Mouse (Mus musculus) left cerebral cortex, adult 9 months (tissue): ENCODE measurements at regions not wholly inside any gene's neighbourhood (a gene's known extent, or its start where the extent isn't known, plus 50 kb on each side); places are given as distances from the start of the nearest gene placed in this dataset.

ENCODE experiments used
- DNase-seq, 2 experiments: peaks; one replicate each; pipeline ENCODE4 v3.0.0; 2022; ENCODE audit warnings: low spot score in 2 of 2

DNA sequence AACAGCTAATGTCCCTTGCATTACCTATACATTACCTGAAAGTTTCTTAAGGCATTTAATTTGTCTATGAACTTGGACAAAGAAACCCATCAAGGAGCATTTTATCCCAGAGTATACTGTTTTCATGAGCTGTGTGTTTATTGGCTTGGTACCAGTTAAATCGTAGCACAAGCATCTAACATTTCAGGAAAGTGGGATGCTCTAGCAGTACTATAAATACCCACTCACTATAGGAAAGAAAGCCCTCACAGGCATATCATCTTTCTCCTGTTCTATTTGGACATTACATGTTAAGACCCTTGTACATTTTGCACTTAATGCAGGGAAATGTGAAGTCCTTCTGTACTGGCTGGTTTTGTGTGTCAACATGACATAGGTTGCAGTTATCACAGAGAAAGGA lies 163.9 kb downstream of the Ptprc start:
- DNase-seq = no peak

DNA sequence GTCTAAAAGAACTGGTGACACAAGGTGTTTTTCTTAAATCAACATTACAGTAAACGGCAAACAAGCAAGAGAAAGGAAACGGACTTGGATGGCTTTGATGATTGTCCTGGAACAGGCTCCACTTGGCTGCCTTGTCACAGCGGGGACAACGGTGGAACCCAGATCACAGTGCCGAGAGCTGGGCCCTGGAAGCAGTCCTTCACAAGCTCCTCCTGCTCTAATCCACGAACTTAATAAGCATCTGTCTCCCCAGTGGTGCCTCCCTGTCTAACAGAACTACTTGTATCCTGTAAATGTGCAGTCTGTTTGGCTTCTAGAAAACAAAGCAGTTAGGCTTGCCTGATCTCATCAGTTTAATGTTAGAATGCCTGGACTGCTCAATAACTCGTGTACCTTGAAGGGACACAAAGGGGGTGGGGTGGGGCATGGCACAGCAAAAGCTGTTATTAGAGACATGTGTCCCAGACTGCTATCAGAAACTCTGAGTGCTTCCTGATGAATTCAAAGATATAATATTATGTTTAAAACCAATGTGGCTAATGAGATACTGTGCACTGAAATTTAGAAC lies 164.5 kb downstream of the Ptprc start:
- DNase-seq = no peak

DNA sequence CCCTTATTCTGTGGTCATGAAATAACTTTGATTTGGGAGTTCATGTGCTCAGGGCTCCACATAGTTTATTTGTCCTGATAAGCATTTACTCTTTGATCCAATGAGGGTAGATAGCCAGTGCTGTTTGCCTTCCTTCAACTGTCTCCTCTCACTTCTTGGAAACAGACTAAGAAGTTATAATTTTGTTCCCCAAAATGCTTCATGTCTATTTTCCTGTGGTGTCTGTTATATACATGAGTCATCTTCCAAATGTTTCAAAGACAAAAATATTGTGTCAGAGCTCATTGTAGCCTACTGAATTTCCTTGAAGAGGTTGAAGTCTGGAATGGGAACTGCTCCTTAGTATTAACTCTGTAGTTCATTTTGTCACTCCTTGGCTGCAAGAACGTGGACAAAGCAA lies 168.7 kb downstream of the Ptprc start:
- peak in 1 of 2 experiments; percentile 6 for DNase-seq

DNA sequence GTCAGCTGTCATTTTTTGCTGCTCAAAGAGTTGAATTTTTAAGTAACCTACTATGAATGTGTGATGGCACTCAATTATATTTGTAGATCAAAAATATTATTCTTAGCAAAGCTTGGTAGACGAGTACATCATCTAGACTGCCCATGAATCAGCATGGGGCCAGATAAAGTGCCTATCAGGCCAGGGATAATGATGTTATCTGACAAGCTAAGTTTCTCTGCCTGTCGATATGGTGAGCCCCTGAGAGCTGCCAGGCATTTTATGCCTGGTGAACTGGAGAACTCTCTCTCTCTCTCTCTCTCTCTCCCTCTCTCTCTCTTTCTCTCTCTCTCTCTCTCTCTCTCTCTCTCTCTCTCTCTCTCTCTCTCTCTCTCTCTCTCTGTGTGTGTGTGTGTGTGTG lies 171.2 kb downstream of the Ptprc start:
- DNase-seq = no peak

DNA sequence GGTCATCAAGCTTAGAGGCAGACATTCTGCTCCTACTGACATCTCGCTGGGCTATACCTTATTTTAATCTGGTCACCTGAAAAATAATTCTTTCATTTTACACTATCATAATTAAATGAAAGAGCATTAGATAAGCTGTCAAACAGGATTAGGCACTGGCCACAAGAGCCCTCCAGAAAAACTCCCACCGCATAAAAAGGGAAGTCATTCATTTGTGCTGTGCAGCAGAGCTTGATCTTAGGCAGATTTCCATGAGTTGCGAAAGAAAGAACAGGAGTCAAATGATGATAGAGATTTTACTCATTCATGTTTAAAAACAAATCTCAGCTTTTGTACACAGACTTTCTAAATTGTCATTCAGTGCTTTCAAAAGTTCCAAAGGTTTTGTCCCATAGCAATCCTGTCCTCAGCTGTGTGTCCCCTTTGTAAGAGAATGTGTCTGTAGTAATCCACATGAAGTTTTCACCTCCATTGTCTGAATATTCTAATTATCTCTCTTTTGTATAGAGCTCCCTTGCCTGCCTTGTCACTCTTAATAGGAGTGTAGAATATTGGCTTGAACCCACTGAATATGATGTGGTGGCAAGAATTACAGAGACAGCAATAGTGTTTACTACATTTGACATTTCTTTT lies 176.1 kb downstream of the Ptprc start:
- DNase-seq = no peak

DNA sequence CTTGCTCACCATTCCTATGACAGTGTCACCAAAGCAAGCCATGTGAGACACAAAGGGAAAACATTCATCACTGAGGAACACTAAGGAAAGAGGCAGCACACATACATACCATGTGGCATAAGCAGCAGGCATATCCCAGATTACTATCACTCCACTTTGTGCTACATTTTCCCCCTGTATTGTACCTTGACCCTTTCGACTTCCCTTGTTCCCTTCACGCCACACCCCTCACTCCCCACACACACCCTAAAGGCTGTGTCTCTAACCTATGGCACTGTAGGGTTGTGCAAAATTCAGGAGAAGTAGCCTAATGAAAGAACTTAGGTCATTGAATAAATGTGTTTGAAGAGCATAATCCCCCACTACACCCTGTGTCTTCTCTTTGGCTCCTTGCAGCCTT lies 179.5 kb downstream of the Ptprc start:
- DNase-seq = no peak

DNA sequence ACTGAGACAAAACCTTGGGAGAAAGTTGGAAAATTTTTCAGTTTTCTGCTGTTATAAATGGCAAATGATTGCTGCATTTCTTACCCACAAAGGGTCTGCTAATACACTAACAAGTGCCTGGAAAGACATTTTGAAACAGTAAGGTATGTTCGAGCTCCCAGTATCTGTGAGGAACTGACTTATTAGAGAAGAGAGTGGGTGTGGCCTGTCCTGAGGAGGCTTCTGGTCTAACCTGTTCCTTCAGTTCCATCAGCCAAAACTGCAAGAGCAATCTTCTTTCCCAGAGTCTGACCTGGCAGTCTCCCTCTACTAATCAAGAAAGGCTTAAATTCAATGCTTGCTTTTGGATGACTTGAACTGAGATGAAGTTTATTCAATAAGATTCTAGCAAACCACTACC lies 183.6 kb downstream of the Ptprc start:
- DNase-seq = no peak

DNA sequence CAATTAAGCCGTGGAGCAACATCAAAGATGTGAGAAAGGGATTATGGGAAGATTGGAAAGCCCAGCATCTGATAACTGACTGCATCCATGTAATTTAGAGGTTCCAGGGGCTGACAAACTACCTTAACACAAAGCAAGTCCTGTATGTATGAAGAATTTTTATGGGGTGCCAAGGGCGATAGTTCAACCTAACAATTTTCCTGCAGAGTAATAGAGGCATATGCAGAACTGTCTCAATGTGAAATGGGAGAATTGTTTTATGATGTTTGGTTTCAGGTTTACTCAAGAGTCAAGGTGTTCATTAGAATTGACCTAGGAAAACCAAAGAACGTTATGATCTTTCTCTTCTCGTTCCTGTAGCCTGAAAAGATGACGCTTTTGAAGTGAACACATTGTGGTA lies 184.1 kb downstream of the Ptprc start:
- DNase-seq = no peak

DNA sequence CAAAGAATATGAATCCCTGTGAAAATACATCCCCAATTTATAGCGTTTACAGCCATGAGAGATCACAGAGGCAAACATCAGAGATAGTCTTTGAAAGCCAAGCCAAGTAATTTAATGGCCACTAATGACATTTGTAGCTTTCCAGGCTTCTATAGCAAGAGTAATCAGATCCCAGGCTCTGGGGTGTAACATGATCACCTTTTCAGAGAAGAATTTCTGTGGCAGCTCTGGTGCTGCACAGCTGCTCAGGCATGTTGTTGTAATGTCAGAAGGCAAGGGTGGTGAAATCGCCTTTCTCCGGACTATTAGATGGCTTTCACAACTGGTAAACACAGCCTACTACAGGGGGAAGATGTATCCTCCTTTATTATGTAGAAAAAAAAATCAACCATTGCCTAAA lies 202.1 kb downstream of the Ptprc start:
- DNase-seq = no peak

DNA sequence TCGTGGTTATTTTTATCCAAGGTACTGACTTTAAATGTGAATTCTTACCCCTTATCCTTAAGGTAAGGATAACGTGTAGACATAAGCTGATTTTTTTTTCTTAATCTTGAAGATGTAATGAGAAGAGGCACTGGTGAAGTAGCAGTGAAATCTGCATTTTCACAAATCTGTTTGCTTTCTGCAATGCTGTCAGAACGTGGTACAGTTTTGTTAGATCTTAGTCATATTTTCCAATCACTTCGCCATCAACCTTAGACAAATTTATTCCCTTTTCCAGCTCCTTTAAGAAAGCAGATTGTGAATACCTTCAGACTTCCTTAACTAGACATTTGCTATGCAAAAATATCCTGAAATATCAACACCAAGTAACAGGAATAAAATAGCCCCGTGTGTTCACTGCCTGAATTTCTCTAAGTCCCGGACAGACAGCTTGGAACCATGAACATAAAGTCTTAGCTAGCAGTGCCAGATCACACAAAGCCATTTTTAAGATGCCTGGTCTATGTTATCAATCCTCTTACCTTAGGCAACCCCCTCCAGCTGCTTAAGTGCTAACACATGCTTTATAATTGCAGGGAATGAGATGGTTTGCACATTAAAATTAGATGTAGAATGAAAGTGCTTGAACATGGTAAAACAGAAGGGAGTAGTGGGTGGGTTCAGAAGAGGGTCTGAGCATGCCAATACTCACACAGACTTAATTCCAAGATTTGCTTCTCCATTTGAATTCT lies 202.7 kb downstream of the Ptprc start:
- peak; percentile 21 to 26 for DNase-seq

DNA sequence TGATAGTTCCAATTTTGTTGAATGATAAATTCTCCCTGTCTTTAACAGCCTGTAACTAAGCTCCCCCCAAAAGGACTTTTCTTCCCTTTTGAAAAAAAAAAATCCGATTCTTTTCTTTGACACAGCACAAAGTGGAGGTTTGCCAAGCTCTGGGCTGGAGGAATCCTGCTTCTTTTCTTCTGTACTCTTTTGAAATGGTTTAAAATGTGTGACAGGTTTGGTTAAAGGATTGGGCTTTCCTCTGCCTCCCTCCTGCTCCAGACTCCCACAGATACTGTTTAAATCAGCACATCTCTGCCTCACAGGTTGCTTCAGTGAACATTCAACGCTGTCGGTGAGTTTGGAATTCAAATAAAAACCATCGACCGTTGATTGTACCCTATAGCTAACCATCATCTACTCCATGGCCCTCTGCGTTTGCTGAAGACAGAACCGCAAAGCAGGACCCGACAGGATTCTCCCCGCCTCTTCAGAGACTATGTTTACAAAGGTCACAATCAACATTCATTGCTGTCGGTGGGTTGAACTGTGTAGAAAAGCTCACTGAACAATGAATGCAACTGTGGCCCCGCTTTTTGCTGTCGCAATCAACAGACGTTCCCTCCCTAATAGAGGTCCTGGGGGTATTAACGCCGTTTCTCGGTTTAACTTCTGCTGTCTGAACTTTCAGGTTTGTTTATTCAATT lies 209.2 kb downstream of the Ptprc start:
- DNase-seq = peak; percentile 18 to 44

DNA sequence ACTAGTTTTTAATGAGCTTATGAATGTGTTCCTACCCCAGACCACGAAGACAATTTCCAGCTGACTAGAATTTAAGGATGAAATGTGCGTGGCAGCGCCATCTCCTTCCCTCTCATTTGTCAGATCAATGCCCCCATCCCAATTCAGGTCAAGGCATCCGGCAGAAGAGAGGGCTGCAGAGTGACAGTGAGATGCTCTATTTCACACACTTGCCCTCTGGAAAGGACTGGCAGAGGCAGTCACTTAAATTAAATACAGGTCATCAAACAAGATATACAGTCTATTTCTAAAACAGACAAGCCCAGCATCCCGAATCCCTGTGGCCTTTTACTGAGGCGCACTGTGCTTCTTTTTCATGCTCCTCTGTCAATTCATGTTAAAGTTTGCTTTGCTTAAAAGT lies 211.9 kb downstream of the Ptprc start:
- no peak for DNase-seq

DNA sequence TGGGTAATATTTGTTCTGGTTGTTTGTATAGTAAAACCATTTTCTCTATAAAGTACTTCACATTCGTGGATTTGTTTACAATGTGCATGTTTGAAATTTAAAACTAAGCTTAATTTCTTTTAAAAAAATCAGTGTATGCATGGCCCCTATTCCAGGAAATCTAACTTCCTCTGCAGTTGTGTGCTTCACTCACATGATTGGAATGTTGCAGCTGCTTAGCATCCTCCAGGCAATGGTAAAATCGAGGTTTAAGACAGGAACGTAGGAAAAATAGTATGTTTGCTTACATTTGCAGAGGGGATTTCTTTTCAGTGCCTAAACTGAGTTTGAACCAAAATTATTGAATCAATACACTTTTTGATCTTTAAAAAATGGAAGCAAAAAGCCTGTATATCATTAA lies 217.5 kb downstream of the Ptprc start:
- no peak for DNase-seq

DNA sequence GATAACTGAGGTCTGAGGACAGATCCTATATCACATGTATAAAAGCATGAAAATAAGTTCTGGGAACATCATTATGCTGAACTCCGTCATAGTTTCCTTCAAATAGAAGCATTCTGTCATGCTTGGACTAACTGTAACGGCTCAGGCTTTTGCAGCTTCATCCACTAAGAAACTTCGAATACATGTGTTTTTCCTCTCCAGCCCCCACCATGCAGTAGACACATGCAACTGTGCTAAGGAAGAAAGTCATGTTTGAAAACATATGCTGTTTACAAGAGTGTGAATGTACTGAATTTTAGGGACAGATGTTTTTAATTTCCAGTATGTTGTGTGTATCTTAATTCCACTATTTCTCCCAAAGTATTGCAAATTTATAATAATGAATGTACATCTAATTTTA lies 219.5 kb downstream of the Ptprc start:
- DNase-seq = no peak

DNA sequence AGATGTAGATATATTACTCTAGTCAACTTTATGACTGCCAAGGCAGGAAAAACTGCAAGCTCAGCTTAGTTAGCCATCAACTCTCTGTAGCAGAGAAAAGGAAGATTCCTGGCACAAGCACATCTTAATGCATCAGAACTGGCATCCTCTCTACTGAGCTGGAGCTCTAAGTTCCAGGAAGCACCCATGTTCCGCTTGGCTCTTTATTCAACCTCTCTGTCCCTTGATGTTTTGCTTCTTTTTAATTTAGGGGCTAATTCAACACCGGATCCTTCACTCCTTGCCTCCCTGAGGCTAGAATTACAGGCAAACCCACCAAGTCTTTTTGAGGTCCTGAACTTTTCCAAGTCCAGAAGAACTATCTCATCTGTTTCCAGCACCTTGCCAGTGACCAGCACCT lies 220.4 kb downstream of the Ptprc start:
- no peak for DNase-seq

DNA sequence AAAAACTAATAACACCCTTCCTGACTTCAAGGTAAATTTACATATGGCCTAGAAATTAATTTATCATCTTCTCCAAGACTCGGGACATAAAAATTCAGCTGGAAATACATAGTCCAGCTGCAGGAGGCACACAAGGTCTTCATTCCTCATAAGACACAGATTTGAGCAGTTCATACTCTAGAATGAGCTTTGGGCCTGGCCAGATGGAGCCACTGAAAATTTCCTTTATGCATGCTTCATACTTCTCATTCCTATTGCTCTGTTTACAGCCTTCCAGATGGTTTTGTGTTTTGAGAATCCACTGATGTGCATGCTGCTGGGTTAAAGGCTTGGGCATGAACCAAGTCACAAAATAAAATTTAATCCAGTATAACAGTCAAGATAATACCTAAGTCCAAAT lies 222.1 kb downstream of the Ptprc start:
- DNase-seq = no peak

DNA sequence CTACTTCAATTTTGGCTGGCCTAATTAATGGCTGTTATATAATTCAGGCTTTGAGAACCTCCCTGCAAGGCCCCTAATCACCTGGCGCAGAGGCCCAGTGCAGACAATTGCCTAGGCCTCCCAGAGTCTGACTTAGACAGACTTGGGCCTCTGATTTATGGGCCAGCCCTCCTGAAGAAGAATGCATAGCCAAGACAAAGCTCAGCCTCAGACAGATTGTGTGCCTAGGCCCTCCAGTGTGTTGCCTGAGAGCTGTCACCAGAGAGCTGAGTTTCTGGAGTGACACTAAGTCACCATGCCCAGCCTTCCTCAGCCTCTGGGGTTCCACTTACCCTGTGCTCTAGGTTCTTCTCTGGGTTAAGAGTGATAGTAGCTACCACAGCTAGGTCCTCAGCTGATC lies 222.7 kb downstream of the Ptprc start:
- no peak for DNase-seq

DNA sequence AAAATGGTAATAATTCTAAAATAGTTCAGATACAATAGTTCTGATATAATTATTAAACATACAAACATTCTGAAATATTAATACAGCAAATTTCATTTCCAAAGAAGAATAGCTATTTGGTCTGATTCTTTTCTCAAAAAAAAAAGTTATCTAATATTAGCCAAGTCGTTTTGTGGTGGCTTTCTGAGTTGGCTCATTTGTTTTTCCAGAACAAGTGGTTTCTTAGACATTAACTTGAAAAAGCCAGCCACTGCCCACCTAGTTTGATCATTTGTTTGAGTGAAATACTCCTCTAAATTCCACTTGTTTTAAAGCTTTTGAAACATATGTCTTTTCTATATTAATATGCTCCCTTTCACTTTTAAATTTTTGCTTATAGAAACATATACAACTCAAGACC lies 227.6 kb downstream of the Ptprc start:
- no peak for DNase-seq

DNA sequence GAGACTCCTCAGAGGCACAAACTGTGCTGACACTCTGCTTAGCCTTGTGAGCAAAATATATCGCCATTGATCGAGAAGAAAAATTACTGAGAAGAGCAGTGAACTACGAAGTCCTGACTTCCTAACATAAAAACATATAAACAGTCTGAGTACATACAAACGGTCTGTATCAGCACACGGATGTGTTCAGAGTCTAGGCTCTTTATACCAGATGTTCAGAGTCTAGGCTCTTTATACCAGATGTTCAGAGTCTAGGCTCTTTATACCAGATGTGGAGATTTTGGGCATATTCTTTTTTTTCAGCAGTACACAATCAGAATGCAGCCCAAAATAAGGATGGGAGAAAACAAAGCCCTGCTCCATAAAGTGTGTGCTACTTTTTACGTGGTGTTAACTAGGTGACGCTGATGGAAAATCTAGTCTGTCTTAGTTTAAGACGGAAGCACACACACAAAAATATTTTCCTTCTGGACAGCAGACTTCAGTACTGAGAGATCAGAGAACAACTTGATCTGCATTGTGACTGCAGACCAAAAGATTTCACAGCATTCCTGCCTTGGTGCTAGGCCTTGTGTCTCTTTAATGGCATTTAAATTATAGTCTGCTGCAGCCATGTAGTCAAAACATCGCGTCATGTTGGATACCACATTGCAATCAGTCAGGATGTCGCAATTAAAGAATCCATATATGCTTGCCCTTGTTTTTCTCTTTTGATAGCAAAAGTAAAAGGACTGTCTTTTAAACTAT lies 233.6 kb downstream of the Ptprc start:
- no peak for DNase-seq

DNA sequence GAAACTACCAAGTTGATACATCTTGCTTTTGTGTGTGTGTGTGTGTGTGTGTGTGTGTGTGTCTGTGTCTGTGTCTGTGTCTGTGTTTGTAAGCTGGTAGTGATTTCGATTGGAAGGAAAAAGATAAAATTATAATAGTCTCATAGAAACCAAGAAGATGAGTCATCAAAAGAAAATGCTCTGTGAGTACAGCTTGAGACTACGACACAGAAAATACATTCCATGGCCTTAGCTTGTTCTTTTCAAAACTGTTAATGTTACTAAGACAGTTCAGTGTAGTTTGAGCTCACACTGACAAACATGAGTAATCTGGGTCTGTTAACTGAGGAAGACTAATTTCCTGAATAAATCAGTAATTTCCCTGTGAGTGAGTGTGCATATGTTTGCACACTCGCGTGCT lies 239.8 kb downstream of the Ptprc start:
- DNase-seq = no peak

DNA sequence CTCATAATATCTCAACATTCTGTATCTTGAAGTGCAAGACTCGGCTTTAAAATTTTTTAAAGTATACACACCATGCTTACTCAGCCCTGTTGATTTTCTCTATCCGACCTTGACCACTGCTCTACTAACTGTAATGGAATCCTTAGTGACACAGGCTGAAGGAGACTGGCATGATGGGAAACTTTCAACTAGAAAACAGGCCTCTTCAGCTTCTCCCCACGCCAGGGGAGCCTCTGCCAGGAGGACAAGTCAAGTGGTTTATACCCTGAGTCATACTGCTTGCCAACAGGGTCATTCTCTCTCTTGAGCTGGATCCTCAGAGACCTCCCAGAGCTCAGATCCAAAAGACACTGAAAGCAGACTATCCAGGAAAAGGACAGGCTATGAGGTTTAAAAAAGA lies 245.7 kb downstream of the Ptprc start:
- DNase-seq = no peak

DNA sequence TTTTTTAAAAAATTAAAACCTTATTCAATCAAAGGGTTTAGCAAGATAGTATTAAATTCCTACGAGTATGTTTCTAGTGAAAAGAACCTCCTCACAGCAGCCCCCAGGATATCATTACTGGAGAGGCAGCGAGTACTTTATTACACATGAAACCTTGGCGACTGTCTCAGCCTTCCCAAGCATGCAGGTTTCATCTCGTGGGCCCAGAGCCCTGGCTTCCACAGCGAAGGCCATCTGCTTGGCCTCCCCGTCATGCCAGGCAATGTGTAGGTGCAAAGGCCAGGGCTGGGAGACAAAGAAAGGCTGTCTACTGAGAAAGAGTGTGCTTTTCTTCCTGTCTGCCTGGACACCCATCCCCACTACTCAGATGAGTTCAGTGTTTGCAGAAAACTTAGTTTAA lies 247.0 kb downstream of the Ptprc start:
- no peak for DNase-seq
